Mouse (Mus musculus) E14TG2a.4 (cell line): ENCODE measurements around the gene Ptcd2.

Source experiments
- CTCF ChIP-seq: conservative IDR thresholded peaks from 2 replicates; pipeline ENCODE4 v1.5.1; 2014; ENCODE audit warnings: low read length
- POU5F1 ChIP-seq: IDR thresholded peaks from 2 replicates; pipeline ENCODE4 v1.6.1; 2014; ENCODE audit warnings: low read length, borderline replicate concordance

GRCm38 (mm10) chr13:99341504-99341903, 3.0 kb downstream of the Ptcd2 start:
- TF ChIP-seq CTCF (no peak), POU5F1 (no peak)
